Mouse (Mus musculus): ENCODE data around the gene Ssh1.
A peak's percentile ranks its signal among the peaks of the same experiment; 100 is the strongest.

Gene Ssh1

DNA sequence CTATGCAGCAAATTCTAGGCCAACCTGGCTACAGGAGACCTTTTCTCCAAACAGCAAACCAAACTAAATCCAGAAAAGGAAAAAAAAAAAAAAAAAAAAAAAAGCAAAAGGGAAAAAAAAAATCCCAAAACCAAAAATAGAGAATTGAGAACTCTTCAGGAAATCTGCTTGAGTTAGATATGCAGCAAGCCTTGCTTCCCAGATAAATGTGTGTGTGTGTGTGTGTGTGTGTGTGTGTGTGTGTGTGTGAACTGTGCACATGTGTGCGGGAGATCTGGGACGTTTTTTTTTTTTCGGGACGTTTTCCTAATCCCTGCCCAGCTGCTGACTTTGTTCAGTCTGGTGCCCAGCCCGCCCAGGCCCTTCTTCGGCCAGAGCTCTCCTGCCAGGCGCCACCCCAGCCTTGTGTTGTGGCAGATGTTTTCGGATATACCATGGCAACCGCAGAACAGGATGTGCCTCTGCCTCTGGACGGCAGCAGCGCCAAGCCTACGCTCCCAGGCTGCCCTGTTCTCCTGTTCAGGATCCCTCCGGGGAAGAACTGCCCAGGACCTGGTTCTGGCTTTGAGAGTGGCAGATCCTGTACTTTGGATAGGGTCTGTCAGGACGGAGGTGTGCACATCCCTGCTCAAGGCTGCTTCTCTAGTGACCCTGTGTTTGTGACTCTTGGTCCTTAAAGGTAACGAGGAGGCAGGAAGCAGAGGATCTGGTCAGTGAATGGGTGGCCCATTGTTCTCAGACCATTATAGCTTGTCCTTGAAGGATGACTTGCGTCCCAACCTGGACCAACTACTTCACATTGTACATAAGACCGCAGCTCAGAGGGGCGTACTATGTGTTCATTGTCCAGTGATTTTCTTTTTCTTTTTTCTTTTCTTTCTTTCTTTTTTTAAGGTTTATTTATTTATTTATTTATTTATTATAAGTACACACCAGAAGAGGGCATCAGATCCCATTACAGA, 62.8 kb downstream of the Ssh1 start:
- DNase-seq (ENCODE audit: low spot score) = peak; percentile 55

DNA sequence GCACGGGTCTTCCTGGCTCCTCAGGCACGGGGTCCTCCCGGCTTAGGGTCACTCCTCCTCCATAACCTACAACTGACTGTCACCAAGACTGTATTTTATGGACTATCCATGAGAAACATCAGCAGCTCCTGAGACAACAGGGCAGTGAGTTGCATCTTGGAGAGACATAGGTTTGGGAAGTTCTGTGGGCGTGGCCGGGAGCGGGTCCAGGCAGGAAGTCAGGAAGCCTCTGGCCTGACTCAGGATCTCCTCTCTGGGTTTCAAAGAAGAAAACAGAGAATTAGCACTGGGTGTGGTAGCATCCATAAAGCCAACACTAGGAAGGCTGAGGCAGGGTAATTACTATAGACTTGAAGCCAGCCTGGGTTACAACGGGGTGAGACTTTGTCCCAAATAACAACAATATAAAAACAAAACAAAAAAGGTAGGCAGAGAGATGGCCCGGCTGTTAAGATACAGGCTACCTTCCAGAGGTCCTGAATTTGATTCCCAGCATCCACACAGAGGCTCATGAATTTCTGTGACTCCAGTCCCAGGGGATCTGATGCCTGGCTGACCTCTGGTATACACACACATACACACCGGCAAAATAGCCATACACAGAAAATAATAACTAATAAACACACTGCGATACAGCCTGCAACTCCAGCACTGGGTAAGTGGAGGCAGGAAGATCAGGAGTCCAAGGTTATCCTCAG, 63.6 kb downstream of the Ssh1 start:
- no peak for DNase-seq (ENCODE audit: low spot score)

DNA sequence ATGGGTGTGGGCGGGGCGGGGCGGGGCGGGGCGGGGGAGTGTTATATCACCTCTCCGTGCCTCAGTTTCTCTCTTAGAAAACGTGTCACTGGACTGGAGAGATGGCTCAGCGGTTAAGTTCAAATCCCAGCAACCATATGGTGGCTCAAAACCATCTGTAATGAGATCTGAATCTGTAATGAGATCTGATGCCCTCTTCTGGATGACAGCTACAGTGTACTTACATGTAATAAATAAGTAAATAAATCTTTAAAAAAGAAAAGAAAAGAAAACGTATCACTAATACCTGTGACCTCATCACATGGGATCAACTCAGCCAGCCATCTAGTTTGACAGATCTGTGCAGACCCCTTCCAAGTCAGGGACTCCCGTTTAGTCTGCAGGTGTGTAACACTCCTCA, 64.2 kb downstream of the Ssh1 start:
- no peak for DNase-seq (ENCODE audit: low spot score)

DNA sequence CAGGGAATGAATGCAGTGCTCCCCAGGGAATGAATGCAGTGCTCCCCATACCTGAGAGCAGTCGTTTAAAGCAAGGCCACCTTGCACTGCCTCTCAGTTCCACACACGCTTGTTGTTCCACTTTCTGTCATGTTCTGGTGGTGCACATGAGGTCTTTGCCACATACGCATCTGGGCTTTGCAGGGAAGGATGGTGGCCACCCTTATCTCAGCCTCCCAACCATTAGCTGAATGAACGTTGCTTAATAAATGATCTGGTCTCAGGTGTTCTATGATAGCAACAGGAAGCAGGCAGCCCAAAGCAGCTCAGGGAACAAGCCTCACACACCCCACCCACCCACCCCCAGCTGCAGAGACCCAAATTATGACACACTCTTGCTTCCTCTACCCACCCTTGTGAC, 69.1 kb downstream of the Ssh1 start:
- DNase-seq (ENCODE audit: low spot score) = no peak

DNA sequence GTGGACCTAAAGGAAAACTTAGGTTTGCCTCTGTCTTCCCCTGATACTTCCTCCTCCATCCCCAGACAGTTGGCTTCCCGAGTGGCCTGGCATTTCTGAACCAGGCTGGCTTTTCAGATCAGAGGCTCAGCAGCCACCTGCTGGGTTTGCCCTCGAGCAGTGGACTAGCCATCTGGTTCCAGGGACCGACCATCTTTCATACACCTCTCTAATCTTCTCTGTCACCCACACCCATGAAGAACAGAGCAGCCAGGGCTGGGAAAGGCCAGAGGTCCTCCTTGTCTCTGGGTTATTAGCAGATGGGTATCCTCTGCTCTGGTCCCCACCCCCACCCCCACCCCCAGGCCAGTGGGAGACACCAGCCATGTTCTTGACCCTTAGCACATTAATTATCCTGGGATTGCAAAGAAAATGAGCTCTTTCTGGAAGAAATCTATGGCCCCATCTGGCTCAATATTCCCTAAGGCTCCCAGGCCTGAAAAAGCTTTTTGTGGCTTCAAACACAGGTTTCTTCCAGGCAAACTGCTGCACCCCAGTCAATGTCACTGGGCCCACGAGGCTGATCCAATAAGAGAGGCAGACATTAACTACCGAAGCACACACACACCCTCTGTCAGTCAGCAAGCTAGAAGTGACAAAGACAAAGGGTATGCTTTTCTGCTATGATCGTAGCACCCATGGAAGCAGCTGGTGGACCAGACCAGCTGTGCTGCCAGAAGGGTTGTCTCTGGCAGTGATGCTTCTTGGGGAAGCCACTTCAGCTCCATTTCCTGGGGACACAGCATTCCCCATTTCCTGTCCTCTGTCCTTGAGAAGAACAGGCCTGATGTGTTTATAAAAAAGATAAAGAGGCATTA, 72.2 kb downstream of the Ssh1 start:
- DNase-seq (ENCODE audit: low spot score) = no peak

DNA sequence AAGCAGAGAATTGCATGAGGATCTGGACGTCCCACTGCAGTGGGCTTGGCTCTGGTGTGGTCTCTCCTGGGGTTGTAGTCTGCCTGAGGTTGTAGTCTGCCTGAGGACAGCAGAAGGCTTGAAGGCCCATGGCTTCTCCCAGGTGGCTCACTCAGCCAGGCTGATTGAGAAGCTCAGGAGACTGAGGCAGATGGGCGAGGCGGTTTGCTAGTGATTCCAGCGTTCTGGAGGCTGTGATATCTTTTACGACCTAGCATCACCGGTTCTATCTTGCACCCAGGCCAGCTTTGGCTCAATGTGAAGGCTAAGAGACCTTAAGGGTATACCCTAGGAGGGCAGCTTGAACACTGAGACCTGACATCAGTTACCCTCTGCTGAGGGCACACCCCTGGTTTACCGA, 74.6 kb downstream of the Ssh1 start:
- no peak for DNase-seq (ENCODE audit: low spot score)

DNA sequence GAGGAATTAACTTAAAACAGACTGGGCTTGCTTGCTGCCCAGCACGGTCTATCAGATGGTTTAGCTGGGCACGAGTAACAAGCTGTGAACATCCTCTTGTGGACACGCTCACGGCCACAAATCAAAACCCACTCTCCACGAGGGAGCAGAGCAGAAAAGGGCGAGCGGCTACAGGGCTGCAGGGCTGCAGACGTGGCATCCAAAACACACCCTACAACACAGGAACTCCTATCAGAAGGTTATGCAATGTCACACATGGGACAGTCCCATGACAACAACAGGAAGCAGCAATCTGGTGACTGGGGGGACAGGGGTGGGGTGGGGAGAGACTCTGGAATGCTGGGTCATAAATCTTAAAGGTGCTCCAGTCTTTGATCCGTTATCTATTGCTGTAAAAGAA, 75.0 kb downstream of the Ssh1 start:
- no peak for DNase-seq (ENCODE audit: low spot score)

DNA sequence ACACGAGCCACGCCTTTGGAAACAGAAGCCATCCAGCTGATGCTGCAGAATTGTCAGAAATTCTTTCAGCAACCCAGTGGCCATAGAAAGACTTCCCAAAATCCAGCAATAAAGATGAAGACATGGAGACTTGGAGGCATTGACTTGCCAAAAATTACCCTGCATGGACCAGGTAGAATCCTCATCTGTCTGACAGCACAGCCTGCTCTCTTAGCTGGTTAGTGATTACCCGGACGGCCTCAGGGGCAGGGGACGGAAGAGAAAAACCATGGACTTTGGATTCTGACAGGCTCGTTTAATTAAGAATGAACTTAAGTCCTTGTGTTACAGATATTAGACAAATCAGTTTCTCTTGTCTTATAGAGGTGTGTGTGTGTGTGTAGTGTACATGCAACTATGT, 83.0 kb downstream of the Ssh1 start:
- DNase-seq (ENCODE audit: low spot score) = no peak

DNA sequence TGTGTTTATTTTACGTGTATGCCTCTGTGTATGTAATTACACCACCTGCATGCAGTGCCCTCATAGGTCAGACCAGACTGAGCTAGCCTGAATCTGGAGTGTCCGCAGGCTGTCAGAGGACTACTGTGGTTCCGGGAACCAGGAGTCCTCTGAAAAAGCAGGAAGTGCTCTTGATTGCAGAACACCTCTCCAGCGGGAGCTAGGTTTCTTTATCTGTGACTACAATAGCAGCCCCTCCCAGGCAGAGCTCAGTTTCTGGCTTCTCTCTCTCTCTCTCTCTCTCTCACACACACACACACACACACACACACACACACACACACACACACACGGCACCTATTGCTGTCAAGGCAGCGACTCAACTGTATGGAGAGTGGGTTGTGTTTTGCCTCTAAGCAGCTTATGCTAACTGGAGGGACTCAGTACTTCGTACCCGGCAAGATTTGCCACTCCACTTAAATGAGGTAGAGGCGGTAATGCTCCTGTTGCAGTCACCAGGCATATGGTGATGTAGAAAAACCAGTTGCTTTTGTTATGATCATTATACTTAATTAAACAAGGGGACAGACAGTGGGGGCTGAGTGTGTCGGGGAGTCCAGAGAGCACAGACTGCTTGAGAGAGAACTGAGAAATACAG, 83.5 kb downstream of the Ssh1 start:
- DNase-seq (ENCODE audit: low spot score) = no peak

DNA sequence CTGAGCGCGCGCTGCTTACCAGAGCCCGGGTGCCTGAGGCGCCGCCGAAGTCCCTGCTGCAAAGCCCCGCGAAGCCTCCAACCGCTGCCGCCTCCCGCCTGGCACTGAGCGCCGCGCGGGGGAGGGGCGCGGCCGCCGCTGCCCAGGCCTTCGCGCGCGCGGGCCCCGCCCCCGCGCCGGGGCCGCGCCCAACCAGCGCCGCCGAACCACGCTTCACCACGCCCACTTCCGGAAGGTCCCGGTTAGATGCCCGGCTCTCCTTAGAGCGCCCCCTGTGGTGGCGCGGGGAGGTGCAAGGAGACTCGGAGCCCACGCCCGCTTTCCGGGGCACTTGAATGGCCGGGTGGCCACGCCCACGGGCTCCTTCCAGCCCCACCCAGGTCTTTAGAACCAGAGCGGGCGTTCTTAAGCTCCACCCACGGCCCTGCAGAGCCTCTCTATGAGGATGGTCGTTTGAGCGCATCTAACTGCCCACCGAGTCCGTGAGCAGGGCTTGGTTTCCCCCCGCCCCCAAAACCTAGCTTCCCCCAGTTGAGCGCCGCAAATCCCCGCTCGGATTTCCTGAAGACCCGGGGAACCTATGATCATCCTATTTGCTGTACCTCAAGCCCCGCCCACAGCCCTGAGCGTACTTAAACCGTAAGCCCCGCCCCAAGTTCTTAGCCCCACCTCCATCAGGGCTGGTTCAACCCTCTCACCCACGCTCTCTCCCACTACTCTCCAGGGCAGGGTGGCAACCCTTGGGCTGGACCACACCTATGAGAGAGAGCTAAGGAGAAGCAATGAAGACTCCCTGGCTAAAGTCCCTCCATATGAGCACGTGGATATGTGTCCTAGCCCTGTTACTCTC, 84.9 kb downstream of the Ssh1 start, which contains the start of gene Coro1c:
Gene Coro1c (minus strand): TSS at position 167 of the 850 bp plus-strand sequence.
- DNase-seq (ENCODE audit: low spot score) = peak; percentile 97

DNA sequence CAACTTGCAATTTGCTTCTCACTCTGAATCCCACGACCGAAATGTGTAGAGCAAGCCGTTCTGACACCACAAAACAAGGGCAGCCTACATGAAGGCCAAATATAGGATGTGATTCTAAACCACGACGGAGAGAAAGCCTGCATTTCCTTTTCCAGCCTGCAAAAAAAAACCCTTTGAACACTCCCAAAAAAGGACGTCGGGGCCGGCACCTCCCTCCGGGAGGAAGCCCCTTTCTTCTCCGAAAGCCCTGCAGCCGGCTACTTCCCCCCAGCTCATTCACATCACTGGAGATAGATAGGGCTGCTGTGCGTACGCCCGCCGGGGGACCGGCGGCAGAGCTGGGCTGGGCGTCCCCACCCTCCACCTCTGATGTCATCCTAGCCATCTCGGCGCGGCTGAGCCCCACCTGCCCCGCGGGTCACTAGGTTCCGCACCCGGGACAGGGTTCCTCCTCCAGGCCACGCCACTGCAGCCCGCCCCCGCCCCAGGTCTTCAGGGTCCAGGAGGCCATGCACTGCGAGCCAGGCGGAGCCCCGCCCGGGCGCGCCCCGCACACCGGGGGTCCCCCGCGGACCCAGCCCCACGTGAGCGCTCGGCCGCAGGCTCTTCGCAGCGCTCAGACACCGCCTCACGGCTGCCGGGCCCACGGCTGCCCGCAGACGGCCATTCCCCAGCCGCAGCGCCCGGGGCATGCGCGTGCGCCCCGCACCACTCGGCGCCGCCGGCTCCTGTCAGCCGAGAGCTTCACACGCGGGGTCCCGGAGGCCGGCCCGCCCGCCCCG, 85.7 kb downstream of the Ssh1 start:
- peak; percentile 53 for DNase-seq (ENCODE audit: low spot score)

DNA sequence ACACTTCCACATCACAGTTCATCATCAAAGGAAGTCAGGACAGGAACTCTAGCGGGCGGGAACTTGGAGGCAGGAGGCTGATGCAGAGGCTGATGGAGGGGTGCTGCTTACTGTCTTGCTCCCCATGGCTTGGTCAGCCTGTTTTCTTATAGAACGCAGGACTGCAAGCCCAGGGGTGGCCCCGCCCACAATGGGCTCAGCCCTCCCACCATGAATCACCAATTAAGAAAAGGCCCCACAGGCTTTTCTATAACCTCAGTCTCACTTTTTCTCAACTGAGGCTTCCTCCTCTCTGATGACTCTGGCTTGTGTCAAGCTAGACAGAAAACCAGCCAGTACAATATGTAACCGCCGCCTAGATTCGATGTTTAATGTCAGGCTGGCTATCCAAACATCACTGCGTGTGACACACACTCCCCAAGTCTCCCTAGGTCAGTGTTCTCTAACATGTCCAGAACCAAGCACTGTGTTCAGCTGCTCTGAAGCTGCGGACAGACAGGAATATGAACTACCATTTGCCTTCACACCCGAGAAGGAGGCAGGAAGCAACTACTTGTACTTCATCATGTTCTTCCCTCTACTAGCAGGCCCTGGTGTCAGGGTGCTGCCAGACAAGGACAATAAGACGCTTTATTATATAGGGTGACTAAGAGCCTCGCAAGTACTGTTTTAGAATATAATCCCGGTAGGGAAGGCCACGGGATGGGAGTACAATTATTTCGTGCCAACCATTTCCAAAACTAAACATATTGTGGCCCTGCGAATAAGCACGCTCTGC, 86.5 kb downstream of the Ssh1 start:
- DNase-seq (ENCODE audit: low spot score) = peak; percentile 24

DNA sequence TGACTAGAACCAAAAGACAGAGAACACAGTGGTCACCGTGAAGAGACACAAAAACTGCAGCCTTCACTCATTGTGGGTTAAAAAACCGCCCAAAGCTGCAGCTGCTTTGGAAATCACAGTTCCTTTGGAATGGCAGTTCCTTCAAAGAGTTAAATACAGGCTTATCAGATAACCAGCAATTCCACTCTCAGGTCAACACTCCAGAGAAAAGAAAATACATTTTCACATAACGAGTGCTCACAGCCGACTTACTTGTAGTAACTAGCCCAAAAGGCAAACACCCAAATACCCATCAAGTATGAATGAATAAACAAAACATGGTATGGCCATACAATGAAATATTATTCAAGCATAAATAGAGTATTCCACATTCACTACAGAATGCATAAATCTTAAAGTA, 88.7 kb downstream of the Ssh1 start:
- no peak for DNase-seq (ENCODE audit: low spot score)

DNA sequence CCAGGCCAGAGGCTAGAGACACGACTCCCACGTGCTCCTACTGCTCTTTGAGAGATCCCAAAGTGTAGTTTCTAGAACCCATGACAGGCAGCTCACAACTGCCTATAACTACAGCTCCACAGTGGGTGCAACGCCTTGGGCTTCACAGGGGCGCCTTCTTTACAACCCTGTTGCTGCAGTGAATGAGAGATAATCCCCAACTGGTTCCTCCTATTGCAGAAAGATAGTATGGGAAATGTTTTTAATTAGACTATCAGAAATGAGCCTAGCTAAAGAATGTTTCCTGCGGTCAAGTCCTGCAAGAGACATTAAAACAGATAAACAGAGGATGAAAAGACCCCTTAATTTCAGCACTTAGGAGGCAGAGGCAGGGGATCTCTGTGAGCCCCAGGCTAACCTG, 90.7 kb downstream of the Ssh1 start:
- no peak for DNase-seq (ENCODE audit: low spot score)

DNA sequence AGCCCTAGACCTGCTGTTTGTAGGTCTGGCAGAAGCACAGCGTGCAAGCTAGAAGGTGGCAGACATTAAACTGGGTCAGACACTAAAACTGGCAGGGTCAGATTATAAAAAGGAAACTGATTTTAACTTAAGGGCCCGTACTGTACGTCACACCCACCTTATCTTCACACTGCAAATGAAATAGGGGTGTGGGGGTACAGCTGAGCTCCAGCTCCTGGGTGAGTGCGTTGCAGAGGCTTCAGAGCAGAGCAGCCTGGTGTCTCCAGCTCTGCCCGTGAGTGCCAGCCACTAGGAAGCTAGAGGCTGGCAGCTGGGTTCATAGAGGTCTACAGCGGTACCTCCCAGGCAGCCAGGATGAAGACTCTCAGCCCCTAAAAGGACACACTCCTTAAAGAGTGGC, 91.7 kb downstream of the Ssh1 start:
- no peak for DNase-seq (ENCODE audit: low spot score)

DNA sequence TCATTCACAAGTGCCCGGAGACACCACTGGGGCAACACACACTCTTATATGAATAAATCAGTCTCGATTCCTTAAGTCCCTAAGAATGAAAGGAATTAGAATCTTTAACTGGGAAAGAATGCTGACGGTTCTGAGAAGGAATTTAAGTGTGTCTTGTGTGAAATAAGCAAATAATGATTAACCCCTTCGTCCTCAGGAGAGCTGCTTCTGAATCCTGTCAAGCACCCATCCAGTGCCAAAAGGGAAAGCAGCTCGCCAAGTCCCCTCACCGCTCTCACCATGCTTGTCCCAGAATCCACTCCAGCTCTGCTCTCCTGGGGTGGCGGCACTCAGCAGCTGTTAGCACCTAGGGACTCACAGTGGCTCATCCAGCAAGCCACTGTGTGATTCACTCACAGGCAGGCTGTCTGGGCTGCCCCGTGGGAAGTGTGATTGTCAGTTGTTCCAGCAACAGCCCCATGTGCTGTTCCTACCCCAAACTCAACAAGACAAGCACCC, 92.6 kb downstream of the Ssh1 start:
- DNase-seq (ENCODE audit: low spot score) = no peak

DNA sequence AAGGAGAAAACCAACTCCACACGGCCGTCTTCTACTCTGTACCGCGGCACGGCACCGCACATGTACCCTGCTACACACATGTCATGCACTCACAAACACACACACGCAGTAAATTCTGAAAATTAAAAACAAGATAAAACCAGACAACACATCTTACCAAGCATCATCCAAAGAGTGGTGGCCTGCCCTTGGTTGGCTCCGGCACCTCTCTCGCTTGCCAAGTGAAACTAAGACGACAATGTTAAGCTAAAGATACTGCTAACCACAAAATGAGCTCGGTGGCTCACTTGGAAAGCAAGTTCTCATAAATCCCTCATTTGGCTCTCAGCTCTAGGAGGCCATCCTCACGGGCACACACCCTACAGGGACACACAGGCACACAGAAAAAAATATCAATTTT, 94.2 kb downstream of the Ssh1 start:
- no peak for DNase-seq (ENCODE audit: low spot score)

DNA sequence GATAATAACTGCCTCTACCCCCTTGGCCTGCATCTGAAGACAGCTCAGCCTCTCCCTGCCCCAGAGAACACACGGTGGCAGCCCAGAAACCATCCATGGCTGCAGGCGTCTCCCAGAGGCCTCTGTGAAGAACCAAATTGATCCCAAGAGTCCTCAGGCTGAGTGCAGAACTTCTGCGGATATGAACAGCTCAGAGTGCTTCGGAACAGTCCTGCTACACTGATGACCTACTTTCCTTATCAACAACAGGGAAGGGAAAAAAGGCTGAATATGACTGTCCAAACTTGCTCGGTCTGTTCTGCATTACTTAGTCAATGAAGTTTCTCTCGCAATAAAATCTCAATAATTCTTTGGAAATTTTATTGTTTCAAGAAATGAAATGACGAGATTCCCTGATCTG, 101.7 kb downstream of the Ssh1 start:
- no peak for DNase-seq (ENCODE audit: low spot score)

DNA sequence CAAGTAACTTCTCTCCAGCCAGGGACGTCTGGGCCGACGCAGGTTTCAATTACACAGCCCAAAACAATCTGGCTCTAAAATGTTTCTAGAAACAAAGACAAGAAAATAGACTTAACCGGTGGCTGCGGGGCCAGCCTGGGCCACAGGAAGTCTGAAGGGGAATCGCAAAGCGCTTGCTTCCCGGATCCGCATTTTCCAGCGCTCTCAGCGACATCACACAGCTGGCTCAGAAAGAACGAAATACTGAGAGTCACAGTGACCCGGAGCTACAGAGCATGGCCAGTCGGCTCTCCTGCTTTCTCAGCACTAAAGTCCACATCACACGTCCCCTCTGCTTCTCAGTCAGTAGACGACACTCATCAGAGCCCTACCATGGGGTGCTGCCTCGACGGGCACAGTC, 102.8 kb downstream of the Ssh1 start:
- no peak for DNase-seq (ENCODE audit: low spot score)
